Mouse (Mus musculus): Measurements from ENCODE around the gene Olfr173. TPM values are rescaled to one million over a fixed set of nuclear protein-coding genes. Genes with fewer than 3 reads are reported as not detected.

The Olfr173 gene
- polyA plus RNA-seq (2014; fragmentation: Illumina TruSeq; extraction: RNeasy Lipid Tissue Mini Kit (QIAGEN cat#74804); ENCODE audit: low read depth, low replicate concordance), result not detected

GRCm38 (mm10) chr16:58800168-58800567 lies at the start of gene Olfr173:
Olfr173 (minus strand) TSS chr16:58800268.

GRCm38 (mm10) chr16:58826732-58827319 lies 26.8 kb upstream of the Olfr173 start, which contains the start of gene Olfr175-ps1:
Olfr175-ps1 (minus strand) TSS chr16:58826782.

GRCm38 (mm10) chr16:58763076-58763475 lies 37.0 kb downstream of the Olfr173 start, which contains the start of gene Olfr172:
Olfr172 (minus strand) TSS chr16:58763176.

Other genes with a start within 250 kb of the Olfr173 start
- not detected for gene Gm813, start 183.3 kb downstream of the Olfr173 start, polyA plus RNA-seq (2014; fragmentation: Illumina TruSeq; extraction: RNeasy Lipid Tissue Mini Kit (QIAGEN cat#74804); ENCODE audit: low read depth, low replicate concordance)
- not detected for gene E330017A01Rik, start 161.5 kb downstream of the Olfr173 start, polyA plus RNA-seq (2014; fragmentation: Illumina TruSeq; extraction: RNeasy Lipid Tissue Mini Kit (QIAGEN cat#74804); ENCODE audit: low read depth, low replicate concordance)
- 13.9 TPM for gene Cpox, start 130.0 kb downstream of the Olfr173 start, polyA plus RNA-seq (2014; fragmentation: Illumina TruSeq; extraction: RNeasy Lipid Tissue Mini Kit (QIAGEN cat#74804); ENCODE audit: low read depth, low replicate concordance)
- gene Gpr15, start 81.2 kb downstream of the Olfr173 start, polyA plus RNA-seq (2014; fragmentation: Illumina TruSeq; extraction: RNeasy Lipid Tissue Mini Kit (QIAGEN cat#74804); ENCODE audit: low read depth, low replicate concordance), result not detected
- gene Cldnd1, start 72.4 kb downstream of the Olfr173 start, polyA plus RNA-seq (2014; fragmentation: Illumina TruSeq; extraction: RNeasy Lipid Tissue Mini Kit (QIAGEN cat#74804); ENCODE audit: low read depth, low replicate concordance), result 36.8 TPM
- not detected for gene Olfr172, start 37.1 kb downstream of the Olfr173 start, polyA plus RNA-seq (2014; fragmentation: Illumina TruSeq; extraction: RNeasy Lipid Tissue Mini Kit (QIAGEN cat#74804); ENCODE audit: low read depth, low replicate concordance)
- gene Olfr175-ps1, start 26.5 kb upstream of the Olfr173 start, polyA plus RNA-seq (2014; fragmentation: Illumina TruSeq; extraction: RNeasy Lipid Tissue Mini Kit (QIAGEN cat#74804); ENCODE audit: low read depth, low replicate concordance), result not detected
- gene Olfr177, start 74.5 kb upstream of the Olfr173 start, polyA plus RNA-seq (2014; fragmentation: Illumina TruSeq; extraction: RNeasy Lipid Tissue Mini Kit (QIAGEN cat#74804); ENCODE audit: low read depth, low replicate concordance), result not detected
- not detected for gene Olfr178, start 91.8 kb upstream of the Olfr173 start, polyA plus RNA-seq (2014; fragmentation: Illumina TruSeq; extraction: RNeasy Lipid Tissue Mini Kit (QIAGEN cat#74804); ENCODE audit: low read depth, low replicate concordance)
- gene Olfr181, start 128.5 kb upstream of the Olfr173 start, polyA plus RNA-seq (2014; fragmentation: Illumina TruSeq; extraction: RNeasy Lipid Tissue Mini Kit (QIAGEN cat#74804); ENCODE audit: low read depth, low replicate concordance), result not detected
- gene Olfr180, start 129.1 kb upstream of the Olfr173 start, polyA plus RNA-seq (2014; fragmentation: Illumina TruSeq; extraction: RNeasy Lipid Tissue Mini Kit (QIAGEN cat#74804); ENCODE audit: low read depth, low replicate concordance), result not detected
- gene Olfr183, start 195.1 kb upstream of the Olfr173 start, polyA plus RNA-seq (2014; fragmentation: Illumina TruSeq; extraction: RNeasy Lipid Tissue Mini Kit (QIAGEN cat#74804); ENCODE audit: low read depth, low replicate concordance), result not detected
- gene Olfr186, start 230.0 kb upstream of the Olfr173 start, polyA plus RNA-seq (2014; fragmentation: Illumina TruSeq; extraction: RNeasy Lipid Tissue Mini Kit (QIAGEN cat#74804); ENCODE audit: low read depth, low replicate concordance), result not detected
- not detected for gene Olfr187, start 239.5 kb upstream of the Olfr173 start, polyA plus RNA-seq (2014; fragmentation: Illumina TruSeq; extraction: RNeasy Lipid Tissue Mini Kit (QIAGEN cat#74804); ENCODE audit: low read depth, low replicate concordance)

Measured in adipose tissue, adult 10 weeks (tissue).